Mouse (Mus musculus) limb, embryonic 11.5 days (tissue): ENCODE results near the gene Sod2. TPM values are rescaled to one million over a fixed set of nuclear protein-coding genes. Genes with fewer than 3 reads are reported as not detected.

Source experiments
- ATAC-seq: fragments of 200-750 bp; cut with Nextera tagmentation; 2 replicates; pipeline ENCODE4 v1.8.0; 2017; ENCODE audit warnings: low read depth; ENCODE audit not compliant: insufficient number of reproducible peaks, low FRiP score, low TSS enrichment
- DNase-seq: peaks from one replicate; pipeline ENCODE4 v3.0.0-alpha.2; 2015; ENCODE audit warnings: low spot score
- H3K27ac ChIP-seq: fragments of 300-500 bp; sonication (generic); replicated peaks from 2 replicates; pipeline ENCODE4 v1.5.1; 2014; ENCODE audit warnings: low read depth, mild to moderate bottlenecking, low read length
- H3K27me3 ChIP-seq: fragments of 300-500 bp; sonication (generic); 2 replicates; pipeline ENCODE4 v1.6.1; 2014; ENCODE audit warnings: mild to moderate bottlenecking, low read length, mixed read lengths; ENCODE audit not compliant: control insufficient read depth, insufficient read depth
- H3K36me3 ChIP-seq: fragments of 300-500 bp; sonication (generic); 2 replicates; pipeline ENCODE4 v1.6.1; 2014; ENCODE audit warnings: mild to moderate bottlenecking, low read length, moderate library complexity, mixed read lengths; ENCODE audit not compliant: control insufficient read depth, insufficient read depth
- H3K4me1 ChIP-seq: fragments of 300-500 bp; sonication (generic); 2 replicates; pipeline ENCODE4 v1.6.1; 2014; ENCODE audit warnings: low read length, mixed read lengths; ENCODE audit not compliant: control insufficient read depth, insufficient read depth
- H3K4me2 ChIP-seq: fragments of 300-500 bp; sonication (generic); 2 replicates; pipeline ENCODE4 v1.6.1; 2014; ENCODE audit warnings: low read depth, mild to moderate bottlenecking, moderate library complexity; ENCODE audit not compliant: severe bottlenecking
- H3K4me3 ChIP-seq: fragments of 300-500 bp; sonication (generic); 2 replicates; pipeline ENCODE4 v1.5.1; 2014; ENCODE audit warnings: low read depth, low read length
- H3K9ac ChIP-seq: fragments of 300-500 bp; sonication (generic); 2 replicates; pipeline ENCODE4 v1.6.1; 2014; ENCODE audit warnings: mild to moderate bottlenecking, low read length
- H3K9me3 ChIP-seq: fragments of 300-500 bp; sonication (generic); 2 replicates; pipeline ENCODE4 v1.6.1; 2016; ENCODE audit warnings: low read length; ENCODE audit not compliant: control insufficient read depth
- WGBS: fragments of 180-500 bp; shearing (Covaris S2); extraction: QIAGEN DNeasy Blood & Tissue Kit; methylation state at CpG from one replicate; pipeline ENCODE4 v1.1.7; 2014; 5-methylcytosine and 5-hydroxymethylcytosine counted together
- polyA plus RNA-seq: library from polyadenylated mRNA; unstranded; fragments of >200 nt; fragmentation: Nextera tagmentation; extraction: Ambion mirVana; gene quantifications from 2 replicates; pipeline ENCODE4 v1.2.1, GENCODE M21; 2014

Sod2 gene
- polyA plus RNA-seq, 1 experiment from 2014 or later: 101 TPM

DNA sequence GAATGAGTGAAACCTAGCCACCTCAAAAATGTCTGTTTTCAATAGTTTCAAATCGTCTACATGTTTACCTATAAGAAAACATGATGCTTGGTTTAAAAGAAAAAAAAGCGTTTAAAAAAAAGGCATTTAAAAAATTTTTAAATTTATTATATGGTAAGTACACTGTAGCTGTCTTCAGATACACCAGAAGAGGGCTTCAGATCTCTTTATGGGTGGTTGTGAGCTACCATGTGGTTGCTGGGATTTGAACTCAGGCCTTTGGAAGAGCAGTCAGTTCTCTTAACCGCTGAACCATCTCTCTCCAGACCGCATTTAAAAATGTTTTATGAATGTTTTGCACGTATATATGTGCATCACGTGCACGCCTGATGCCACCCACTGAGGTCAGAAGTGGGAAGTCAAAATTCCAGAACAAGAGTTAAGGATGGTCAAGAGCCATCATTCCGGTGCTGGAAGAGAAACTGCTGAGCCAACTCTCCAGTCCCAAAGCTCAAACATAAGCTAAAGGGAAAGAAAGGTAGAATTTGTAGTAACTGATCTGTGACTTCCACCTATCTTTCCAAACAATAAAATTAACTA, 16.0 kb upstream of the Sod2 start:
- Histone ChIP-seq H3K36me3 (peaks cover 3% of the 10 kb centered on the region; the same call in 1 of the 2 replicates), H3K4me1 (peaks cover 2% of the 10 kb centered on the region; the same call in 1 of the 2 replicates), H3K4me3 (peak overlapping the region; percentile 72), H3K27me3 (no peaks in the 10 kb centered on the region), H3K4me2 (peak overlapping the region; percentile 79), H3K9ac (peak overlapping the region; percentile 100), H3K9me3 (no peaks in the 10 kb centered on the region), H3K27ac (no peak overlapping the region)
- DNase-seq (no peak), ATAC-seq (no peak)
- 70% methylated on average over 8 of the region's 8 CpGs for WGBS

DNA sequence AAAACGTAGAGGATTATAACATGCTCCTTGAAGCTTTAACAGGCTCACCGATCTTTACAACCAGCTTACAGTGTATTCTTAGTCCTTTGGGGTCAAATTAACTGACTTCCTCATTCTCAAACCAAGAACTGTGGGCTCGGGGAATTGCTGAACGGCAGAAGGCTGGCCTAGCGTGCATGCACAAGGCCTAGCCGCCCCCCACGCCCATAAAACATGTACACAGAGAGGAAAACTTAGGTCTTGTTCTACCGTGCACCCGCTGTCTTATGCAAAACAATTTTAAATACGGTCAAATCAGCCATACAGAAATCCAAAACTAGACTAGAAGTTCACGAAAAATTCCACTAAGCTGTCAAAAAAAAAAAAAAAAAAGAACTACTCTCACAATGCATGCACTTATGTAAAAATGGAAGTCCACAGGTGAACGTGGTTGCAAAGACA, 15.4 kb upstream of the Sod2 start:
- ATAC-seq (no peak), DNase-seq (peak; percentile 40)
- Histone ChIP-seq H3K9me3 (no peaks in the 10 kb centered on the region), H3K27ac (peak overlapping the region; percentile 98), H3K9ac (peak overlapping the region; percentile 100), H3K4me3 (peak overlapping the region; percentile 72), H3K4me2 (peak overlapping the region; percentile 79), H3K27me3 (no peaks in the 10 kb centered on the region), H3K4me1 (peaks cover 2% of the 10 kb centered on the region; the same call in 1 of the 2 replicates), H3K36me3 (peaks cover 3% of the 10 kb centered on the region; the same call in 1 of the 2 replicates)
- 6% methylated on average over 12 of the region's 12 CpGs for WGBS

DNA sequence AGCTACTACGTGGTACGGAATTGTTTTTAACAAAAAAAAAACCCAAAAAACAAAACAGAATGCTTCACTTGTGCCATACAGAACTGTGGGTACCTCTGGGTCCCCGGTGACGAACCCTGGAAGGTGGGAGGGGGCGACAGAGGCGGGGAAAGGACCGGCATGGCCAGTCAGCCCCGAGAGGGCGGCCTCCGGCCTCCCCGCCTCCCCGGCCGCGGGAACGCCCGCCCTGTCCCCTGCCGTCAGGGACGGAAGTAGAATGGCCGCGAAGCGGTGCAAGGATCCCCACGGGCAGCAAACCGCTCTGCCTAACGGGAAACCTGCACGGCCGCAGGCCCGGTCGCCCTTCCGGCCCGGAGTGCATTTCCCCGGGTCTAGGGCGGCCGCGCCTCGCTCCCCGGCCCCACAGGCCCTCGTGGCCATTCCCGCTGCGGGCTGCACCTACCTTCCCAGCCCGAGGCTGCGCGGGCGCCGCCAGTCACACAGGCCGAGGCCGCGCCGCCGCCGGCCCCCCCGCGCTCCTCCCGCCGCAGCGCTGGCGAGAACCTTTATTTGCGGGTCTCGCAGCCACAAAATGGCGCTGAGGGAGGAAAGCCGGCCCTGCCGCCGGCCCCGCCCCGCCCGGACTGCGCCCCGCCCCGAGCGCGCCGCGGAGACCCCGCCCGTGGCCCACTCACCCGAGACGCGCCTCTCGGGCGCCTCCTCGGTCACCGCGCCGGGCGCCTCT, 14.8 kb upstream of the Sod2 start:
- H3K27ac ChIP-seq: peak overlapping the region; percentile 98
- peaks cover 2% of the 10 kb centered on the region; the same call in 1 of the 2 replicates for H3K4me1 ChIP-seq
- DNase-seq (peak; percentile 90), ATAC-seq (peak; percentile 89)
- peak overlapping the region; percentile 79; the same call in 1 of the 2 replicates for H3K4me2 ChIP-seq
- H3K4me3 ChIP-seq: peak overlapping the region; percentile 72
- H3K36me3 ChIP-seq: peaks cover 3% of the 10 kb centered on the region; the same call in 1 of the 2 replicates
- no peaks in the 10 kb centered on the region for H3K27me3 ChIP-seq
- no peaks in the 10 kb centered on the region for H3K9me3 ChIP-seq
- WGBS: under 1% methylated on average over 59 of the region's 84 CpGs
- peak overlapping the region; percentile 100 for H3K9ac ChIP-seq

DNA sequence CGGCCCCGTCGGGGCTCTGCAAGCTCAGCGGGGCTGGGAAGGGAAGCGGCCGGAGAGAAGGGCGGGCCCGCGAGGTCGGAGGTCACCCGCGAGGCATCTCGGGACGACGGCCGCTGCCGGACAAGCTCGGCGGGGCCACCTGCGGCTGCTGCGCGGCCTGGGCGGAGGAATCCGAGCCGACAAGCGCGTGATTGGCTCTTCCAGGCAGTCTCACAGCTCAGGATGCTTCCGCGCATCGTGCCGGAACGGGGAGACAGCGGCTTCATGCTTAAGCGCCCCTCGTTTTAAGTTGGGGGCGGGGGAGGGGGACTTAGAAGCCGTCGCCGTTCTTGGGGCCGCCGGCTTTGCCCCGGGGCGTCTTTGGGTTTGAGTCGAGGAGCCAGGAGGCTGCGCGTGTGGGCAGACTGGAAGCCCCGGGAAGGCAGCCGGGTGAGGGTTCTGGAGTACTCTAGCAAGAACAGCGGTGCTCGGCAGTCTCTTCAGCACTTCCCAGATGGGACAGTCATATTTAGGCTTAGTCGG, 14.1 kb upstream of the Sod2 start:
- WGBS: 0% methylated on average over 48 of the region's 51 CpGs
- H3K27me3 ChIP-seq: no peaks in the 10 kb centered on the region
- peak overlapping the region; percentile 72 for H3K4me3 ChIP-seq
- ATAC-seq (peak; percentile 85), DNase-seq (peak; percentile 94)
- H3K36me3 ChIP-seq: peaks cover 3% of the 10 kb centered on the region; the same call in 1 of the 2 replicates
- peak overlapping the region; percentile 69 for H3K4me2 ChIP-seq
- H3K4me1 ChIP-seq: peaks cover 2% of the 10 kb centered on the region; the same call in 1 of the 2 replicates
- no peaks in the 10 kb centered on the region for H3K9me3 ChIP-seq
- peak overlapping the region; percentile 100 for H3K9ac ChIP-seq
- peak overlapping the region; percentile 98 for H3K27ac ChIP-seq

DNA sequence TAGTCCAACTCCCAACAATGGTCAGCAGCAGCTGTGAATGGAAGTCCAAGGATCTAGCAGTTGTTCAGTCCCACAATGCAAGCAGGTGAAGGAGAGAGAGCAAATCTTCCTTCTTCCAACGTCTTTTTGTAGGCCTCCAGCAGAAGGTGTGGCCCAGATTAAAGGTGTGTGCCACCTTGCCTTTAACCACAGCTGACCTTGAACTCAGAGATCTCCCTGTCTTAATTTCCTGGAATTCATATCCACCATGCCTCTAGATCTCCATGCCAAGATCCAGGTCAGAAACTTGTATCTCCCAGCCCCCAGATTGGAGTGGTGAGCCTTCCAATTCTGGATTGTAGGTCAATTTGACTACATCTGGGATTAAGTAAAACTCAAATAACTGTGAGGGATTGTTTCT, 12.6 kb upstream of the Sod2 start, which contains the start of gene Wtap:
Gene Wtap (minus strand): TSS at position 101 of the 400 bp plus-strand sequence.
- H3K4me3 ChIP-seq: peak within 1 kb of the TSS; percentile 72
- ATAC-seq: no peak
- no peak for DNase-seq
- no peak within 1 kb of the TSS for H3K27ac ChIP-seq
- H3K27me3 ChIP-seq: no peaks in the 10 kb centered on the region
- H3K9me3 ChIP-seq: no peaks in the 10 kb centered on the region
- WGBS: 65% methylated on average over 1 of the region's 1 CpGs
- no peaks in the 10 kb centered on the region for H3K36me3 ChIP-seq
- H3K4me1 ChIP-seq: peaks cover 2% of the 10 kb centered on the region; the same call in 1 of the 2 replicates
- peak within 1 kb of the TSS; percentile 69 for H3K4me2 ChIP-seq
- H3K9ac ChIP-seq: peak within 1 kb of the TSS; percentile 100

DNA sequence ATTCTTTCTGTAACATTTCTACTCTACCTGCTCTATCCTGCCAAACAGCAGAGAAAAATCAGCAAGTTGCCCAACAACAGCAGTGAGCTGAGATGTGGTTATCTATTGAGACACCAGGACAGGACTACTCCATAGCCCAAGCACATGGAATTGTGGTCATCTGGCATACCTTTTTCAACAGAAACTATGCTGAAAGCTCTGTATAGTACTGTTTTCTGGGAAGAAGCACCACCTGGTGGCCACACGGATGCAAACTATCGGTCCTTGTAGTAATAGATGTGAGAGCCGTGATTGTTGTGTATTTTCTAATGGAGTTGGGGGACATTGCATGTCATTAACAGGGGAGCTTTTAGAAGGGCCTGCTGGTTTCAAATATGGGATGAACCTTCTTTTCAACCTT, 10.3 kb upstream of the Sod2 start:
- Histone ChIP-seq H3K27me3 (no peaks in the 10 kb centered on the region), H3K36me3 (no peaks in the 10 kb centered on the region), H3K9ac (no peak overlapping the region), H3K27ac (no peak overlapping the region), H3K4me3 (no peak overlapping the region), H3K9me3 (no peaks in the 10 kb centered on the region), H3K4me1 (no peaks in the 10 kb centered on the region; the same call in 1 of the 2 replicates), H3K4me2 (no peak overlapping the region)
- ATAC-seq (no peak), DNase-seq (peak; percentile 52)
- WGBS: 22% methylated on average over 3 of the region's 3 CpGs

DNA sequence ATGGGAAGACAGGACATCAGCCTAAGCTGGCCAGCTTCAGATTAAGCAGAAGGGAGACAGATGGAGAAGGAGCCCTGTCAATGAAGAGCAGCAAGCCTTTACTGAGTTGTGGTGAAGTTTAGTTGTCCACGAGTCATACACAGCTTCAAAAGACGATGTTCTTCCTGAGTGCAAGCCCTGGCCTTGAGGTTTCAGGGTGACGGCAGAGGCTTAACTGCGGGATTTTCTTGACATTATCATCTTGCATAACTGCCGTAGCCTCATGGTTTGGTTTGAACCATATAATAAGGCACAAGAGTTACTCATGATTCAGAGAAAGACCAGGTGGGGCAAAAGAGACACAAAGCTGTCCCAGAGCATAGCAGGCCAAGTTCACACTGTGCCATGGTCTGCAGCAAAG, 8.8 kb upstream of the Sod2 start:
- H3K27me3 ChIP-seq: no peaks in the 10 kb centered on the region
- ATAC-seq (no peak), DNase-seq (no peak)
- no peaks in the 10 kb centered on the region for H3K36me3 ChIP-seq
- no peak overlapping the region for H3K4me2 ChIP-seq
- H3K27ac ChIP-seq: no peak overlapping the region
- WGBS: 90% methylated on average over 5 of the region's 5 CpGs
- H3K4me3 ChIP-seq: no peak overlapping the region
- H3K9ac ChIP-seq: no peak overlapping the region
- H3K9me3 ChIP-seq: no peaks in the 10 kb centered on the region
- H3K4me1 ChIP-seq: no peaks in the 10 kb centered on the region; the same call in 1 of the 2 replicates

DNA sequence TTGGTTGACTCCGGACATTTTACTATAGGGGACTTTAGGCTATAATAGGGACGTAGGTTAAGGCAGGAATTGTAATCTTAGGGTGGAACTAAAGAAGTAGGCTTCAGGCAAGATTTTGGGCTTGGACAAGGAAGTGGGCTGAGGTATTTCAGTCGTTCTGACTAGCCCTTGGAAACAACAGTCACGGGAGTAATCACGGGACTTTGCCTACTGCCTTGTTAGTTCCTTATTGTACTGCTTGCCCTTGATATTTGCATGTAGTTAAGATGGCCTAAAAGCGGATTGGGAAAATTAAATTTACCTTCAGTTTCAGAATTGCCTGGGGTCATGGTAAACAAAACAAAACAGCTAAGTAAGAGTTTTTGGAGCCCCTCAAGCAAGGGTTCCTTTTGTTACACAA, 7.6 kb upstream of the Sod2 start:
- H3K27ac ChIP-seq: no peak overlapping the region
- no peak for ATAC-seq
- no peak overlapping the region for H3K4me3 ChIP-seq
- H3K4me2 ChIP-seq: no peak overlapping the region
- H3K36me3 ChIP-seq: no peaks in the 10 kb centered on the region
- no peak overlapping the region for H3K9ac ChIP-seq
- H3K9me3 ChIP-seq: no peaks in the 10 kb centered on the region
- WGBS: 81% methylated on average over 6 of the region's 6 CpGs
- DNase-seq: no peak
- no peaks in the 10 kb centered on the region for H3K4me1 ChIP-seq
- no peaks in the 10 kb centered on the region for H3K27me3 ChIP-seq
